Mouse (Mus musculus) embryonic facial prominence, embryonic 14.5 days (tissue): ENCODE measurements at regions not wholly inside any gene's neighbourhood (a gene's known extent, or its start where the extent isn't known, plus 50 kb on each side); places are given as distances from the start of the nearest gene placed in this dataset.

ENCODE experiments used
- ATAC-seq: fragments of 200-750 bp; cut with Nextera tagmentation; 2 replicates; pipeline ENCODE4 v1.8.0; 2017; ENCODE audit warnings: low read depth, moderate number of reproducible peaks, moderate TSS enrichment
- DNase-seq: peaks from one replicate; pipeline ENCODE4 v3.0.0-alpha.2; 2015; ENCODE audit warnings: low spot score
- H3K27ac ChIP-seq: fragments of 300-500 bp; sonication (generic); replicated peaks from 2 replicates; pipeline ENCODE4 v1.5.1; 2014; ENCODE audit warnings: low read depth, mild to moderate bottlenecking, low read length, moderate library complexity
- H3K27me3 ChIP-seq: fragments of 300-500 bp; sonication (generic); replicated peaks from 2 replicates; pipeline ENCODE4 v1.6.1; 2014; ENCODE audit warnings: low read length; ENCODE audit not compliant: control insufficient read depth, insufficient read depth
- H3K36me3 ChIP-seq: fragments of 300-500 bp; sonication (generic); 2 replicates; pipeline ENCODE4 v1.6.1; 2014; ENCODE audit warnings: low read length, mixed read lengths; ENCODE audit not compliant: control insufficient read depth, insufficient read depth
- H3K4me1 ChIP-seq: fragments of 300-500 bp; sonication (generic); 2 replicates; pipeline ENCODE4 v1.6.1; 2014; ENCODE audit warnings: antibody characterized with exemption, low read length; ENCODE audit not compliant: control insufficient read depth, insufficient read depth
- H3K4me2 ChIP-seq: fragments of 300-500 bp; sonication (generic); 2 replicates; pipeline ENCODE4 v1.6.1; 2014; ENCODE audit warnings: low read depth, mild to moderate bottlenecking, low read length, moderate library complexity, mixed read lengths
- H3K4me3 ChIP-seq: fragments of 300-500 bp; sonication (generic); 2 replicates; pipeline ENCODE4 v1.5.1; 2014; ENCODE audit warnings: low read depth, mild to moderate bottlenecking, low read length
- H3K9ac ChIP-seq: fragments of 300-500 bp; sonication (generic); 2 replicates; pipeline ENCODE4 v1.6.1; 2014; ENCODE audit warnings: low read depth, mild to moderate bottlenecking, low read length, moderate library complexity, mixed read lengths
- H3K9me3 ChIP-seq: fragments of 300-500 bp; sonication (generic); 2 replicates; pipeline ENCODE4 v1.6.1; 2016; ENCODE audit warnings: low read length; ENCODE audit not compliant: control insufficient read depth
- WGBS: fragments of 180-500 bp; shearing (Covaris S2); extraction: QIAGEN DNeasy Blood & Tissue Kit; methylation state at CpG from one replicate; pipeline ENCODE4 v1.1.7; 2014; 5-methylcytosine and 5-hydroxymethylcytosine counted together

DNA sequence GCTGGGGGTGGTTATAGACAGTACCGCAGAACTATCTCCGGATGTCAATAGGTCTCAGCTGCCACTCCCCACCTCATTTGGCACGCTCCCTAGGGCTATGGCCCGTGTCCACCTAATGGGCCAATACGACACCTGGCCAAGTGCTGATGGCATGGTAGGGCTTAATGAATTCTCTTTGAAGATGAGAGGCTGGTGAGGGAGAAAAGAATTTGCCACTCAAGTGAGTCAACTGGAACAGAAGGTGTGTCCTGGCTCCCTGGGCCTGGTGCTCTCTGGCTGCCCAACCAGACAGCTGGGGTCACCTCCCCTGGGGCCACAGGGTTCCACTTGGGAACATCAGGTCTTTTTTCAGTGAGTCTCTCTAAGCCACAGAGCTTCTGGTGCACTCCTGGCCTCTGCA is 187.7 kb upstream of the Lpp start:
- DNase-seq (no peak), ATAC-seq (no peak)
- Histone ChIP-seq H3K9me3 (no peaks in the 10 kb centered on the region), H3K9ac (no peak overlapping the region), H3K4me3 (no peak overlapping the region), H3K4me1 (peaks cover 3% of the 10 kb centered on the region; the same call in 1 of the 2 replicates), H3K4me2 (no peak overlapping the region), H3K36me3 (no peaks in the 10 kb centered on the region), H3K27me3 (no peaks in the 10 kb centered on the region), H3K27ac (no peak overlapping the region)
- 46% methylated on average over 5 of the region's 5 CpGs for WGBS

- H3K4me2 ChIP-seq = no peak overlapping the region
- H3K27ac ChIP-seq = no peak overlapping the region
- no peak overlapping the region for H3K4me3 ChIP-seq
- H3K4me1 ChIP-seq = peaks cover 3% of the 10 kb centered on the region; the same call in 1 of the 2 replicates
- H3K9me3 ChIP-seq = no peaks in the 10 kb centered on the region
- no peaks in the 10 kb centered on the region for H3K36me3 ChIP-seq
- no peak overlapping the region for H3K9ac ChIP-seq
- no peaks in the 10 kb centered on the region for H3K27me3 ChIP-seq
- ATAC-seq (no peak), DNase-seq (no peak)
- 83% methylated on average over 4 of the region's 4 CpGs for WGBS
These were observed 189.1 kb upstream of the Lpp start for GRCm38 (mm10) chr16:24204064-24204730.

- Histone ChIP-seq H3K36me3 (no peaks in the 10 kb centered on the region), H3K27me3 (no peaks in the 10 kb centered on the region), H3K9me3 (no peaks in the 10 kb centered on the region), H3K4me1 (peaks cover 3% of the 10 kb centered on the region; the same call in 1 of the 2 replicates), H3K9ac (no peak overlapping the region), H3K4me2 (no peak overlapping the region), H3K27ac (no peak overlapping the region), H3K4me3 (no peak overlapping the region)
- DNase-seq (no peak), ATAC-seq (no peak)
- 80% methylated on average over 5 of the region's 5 CpGs for WGBS
These were observed 190.7 kb upstream of the Lpp start for GRCm38 (mm10) chr16:24202653-24203052.

DNA sequence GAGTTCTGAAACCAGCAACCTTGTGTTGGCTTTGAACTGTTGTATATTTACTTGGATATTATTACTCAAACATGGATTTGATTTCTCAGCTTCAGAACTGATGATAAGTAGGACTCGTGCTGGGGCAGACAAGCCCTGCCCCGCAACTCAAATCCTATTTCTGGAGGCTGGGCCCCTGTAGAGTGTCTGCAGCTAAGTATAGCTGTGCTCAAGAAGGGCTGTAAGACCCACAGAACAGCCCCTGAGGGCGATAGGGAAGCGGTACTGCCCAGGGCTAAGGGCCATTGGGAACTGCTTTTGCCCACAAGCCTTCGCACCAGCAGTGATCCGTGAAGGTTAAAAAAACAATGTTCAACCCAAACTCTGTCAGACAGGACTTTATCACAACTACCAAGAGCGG is 191.9 kb upstream of the Lpp start:
- H3K4me1 ChIP-seq = peaks cover 2% of the 10 kb centered on the region; the same call in 1 of the 2 replicates
- H3K27me3 ChIP-seq = no peaks in the 10 kb centered on the region
- no peaks in the 10 kb centered on the region for H3K9me3 ChIP-seq
- H3K4me2 ChIP-seq = no peak overlapping the region
- no peak overlapping the region for H3K4me3 ChIP-seq
- H3K9ac ChIP-seq = no peak overlapping the region
- ATAC-seq (no peak), DNase-seq (no peak)
- H3K36me3 ChIP-seq = no peaks in the 10 kb centered on the region
- WGBS = 74% methylated on average over 7 of the region's 7 CpGs
- no peak overlapping the region for H3K27ac ChIP-seq

- H3K9ac ChIP-seq = no peak overlapping the region
- H3K4me1 ChIP-seq = no peaks in the 10 kb centered on the region
- no peaks in the 10 kb centered on the region for H3K9me3 ChIP-seq
- no peak overlapping the region for H3K4me3 ChIP-seq
- no peak overlapping the region for H3K4me2 ChIP-seq
- H3K27me3 ChIP-seq = no peaks in the 10 kb centered on the region
- H3K27ac ChIP-seq = no peak overlapping the region
- no peaks in the 10 kb centered on the region for H3K36me3 ChIP-seq
- DNase-seq (no peak), ATAC-seq (no peak)
- WGBS = 71% methylated on average over 5 of the region's 5 CpGs
These were observed 193.1 kb upstream of the Lpp start for GRCm38 (mm10) chr16:24200200-24200599.

GRCm38 (mm10) chr16:24199408-24200167 is 193.7 kb upstream of the Lpp start:
- no peak overlapping the region for H3K9ac ChIP-seq
- H3K36me3 ChIP-seq = no peaks in the 10 kb centered on the region
- no peak overlapping the region for H3K4me3 ChIP-seq
- 81% methylated on average over 18 of the region's 18 CpGs for WGBS
- H3K27me3 ChIP-seq = no peaks in the 10 kb centered on the region
- DNase-seq = no peak
- ATAC-seq = no peak
- H3K4me1 ChIP-seq = no peaks in the 10 kb centered on the region
- no peaks in the 10 kb centered on the region for H3K9me3 ChIP-seq
- no peak overlapping the region for H3K27ac ChIP-seq
- no peak overlapping the region for H3K4me2 ChIP-seq

- Histone ChIP-seq H3K4me3 (no peak overlapping the region), H3K27ac (no peak overlapping the region), H3K4me2 (no peak overlapping the region), H3K9me3 (no peaks in the 10 kb centered on the region), H3K9ac (no peak overlapping the region), H3K4me1 (no peaks in the 10 kb centered on the region), H3K27me3 (no peaks in the 10 kb centered on the region), H3K36me3 (no peaks in the 10 kb centered on the region)
- no peak for DNase-seq
- ATAC-seq = no peak
These were observed 195.0 kb upstream of the Lpp start for GRCm38 (mm10) chr16:24198291-24198690.

DNA sequence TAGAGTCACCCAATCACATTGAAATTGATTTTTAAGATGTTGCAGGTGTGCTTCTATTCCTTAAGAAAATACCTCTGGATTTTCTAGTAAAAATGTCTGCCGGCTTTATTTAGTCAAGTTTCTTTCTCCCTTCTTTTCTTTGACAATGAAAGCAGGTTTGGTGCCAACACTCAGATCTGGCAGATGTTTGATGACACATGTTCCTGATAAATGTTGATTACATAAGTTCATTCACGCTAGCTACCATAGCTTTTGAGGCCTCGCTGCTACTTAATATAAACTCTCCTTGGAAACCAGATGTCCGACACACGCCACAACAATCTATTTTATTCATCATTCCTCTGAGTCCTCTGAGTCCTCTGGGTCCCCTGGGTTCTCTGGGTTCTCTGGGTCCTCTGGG is 195.7 kb upstream of the Lpp start:
- WGBS = 38% methylated on average over 5 of the region's 5 CpGs
- DNase-seq (peak; percentile 46), ATAC-seq (no peak)
- Histone ChIP-seq H3K27ac (no peak overlapping the region), H3K36me3 (no peaks in the 10 kb centered on the region), H3K27me3 (no peaks in the 10 kb centered on the region), H3K4me1 (no peaks in the 10 kb centered on the region), H3K9ac (no peak overlapping the region), H3K4me2 (no peak overlapping the region), H3K4me3 (no peak overlapping the region), H3K9me3 (no peaks in the 10 kb centered on the region)

GRCm38 (mm10) chr16:24193945-24194344 is 199.4 kb upstream of the Lpp start:
- Histone ChIP-seq H3K4me2 (no peak overlapping the region), H3K9me3 (no peaks in the 10 kb centered on the region), H3K9ac (no peak overlapping the region), H3K27me3 (no peaks in the 10 kb centered on the region), H3K4me3 (no peak overlapping the region), H3K27ac (no peak overlapping the region), H3K4me1 (no peaks in the 10 kb centered on the region), H3K36me3 (no peaks in the 10 kb centered on the region)
- DNase-seq = no peak
- 74% methylated on average over 2 of the region's 2 CpGs for WGBS
- ATAC-seq = no peak
